Mouse (Mus musculus) thymus, adult 2 months (tissue): ENCODE results near the gene Selenoh. TPM values are rescaled to one million over a fixed set of nuclear protein-coding genes. Genes with fewer than 3 reads are reported as not detected.

Experiments
- DNase-seq: peaks from one replicate; pipeline ENCODE4 v3.0.0; 2021
- H3K27ac ChIP-seq: fragments of 200-500 bp; 2 replicates; pipeline ENCODE4 v1.5.1; 2012; ENCODE audit warnings: low read length, control low read depth; ENCODE audit not compliant: control insufficient read depth, insufficient read depth
- H3K27me3 ChIP-seq: fragments of 200-500 bp; 2 replicates; pipeline ENCODE4 v1.6.1; 2012; ENCODE audit warnings: mild to moderate bottlenecking, low read length, moderate library complexity, mixed read lengths; ENCODE audit not compliant: control insufficient read depth, insufficient read depth
- H3K36me3 ChIP-seq: fragments of 200-500 bp; 2 replicates; pipeline ENCODE4 v1.6.1; 2012; ENCODE audit warnings: mild to moderate bottlenecking, low read length, moderate library complexity; ENCODE audit not compliant: control insufficient read depth, insufficient read depth
- H3K4me1 ChIP-seq: fragments of 200-500 bp; replicated peaks from 2 replicates; pipeline ENCODE4 v1.6.1; 2012; ENCODE audit warnings: low read length; ENCODE audit not compliant: control insufficient read depth, insufficient read depth
- H3K4me3 ChIP-seq: fragments of 200-500 bp; 2 replicates; pipeline ENCODE4 v1.5.1; 2012; ENCODE audit warnings: mild to moderate bottlenecking, low read length, control low read depth, moderate library complexity; ENCODE audit not compliant: control insufficient read depth, insufficient read depth
- CTCF ChIP-seq: fragments of 200-500 bp; IDR thresholded peaks from 2 replicates; pipeline ENCODE4 v1.5.1; 2012; ENCODE audit warnings: mild to moderate bottlenecking, control low read depth, low read length, moderate library complexity, borderline replicate concordance; ENCODE audit not compliant: control insufficient read depth, poor library complexity, insufficient read depth; ENCODE audit errors: extremely low read depth
- POLR2A ChIP-seq: fragments of 200-500 bp; IDR thresholded peaks from 2 replicates; pipeline ENCODE4 v1.6.1; 2012; ENCODE audit warnings: mild to moderate bottlenecking, low read length, control low read depth, moderate library complexity; ENCODE audit not compliant: control insufficient read depth, poor library complexity, insufficient read depth; ENCODE audit errors: extremely low read depth
- WGBS: fragments of 180-500 bp; shearing (Covaris S2); methylation state at CpG from one replicate; pipeline ENCODE4 v1.1.7; 2018; 5-methylcytosine and 5-hydroxymethylcytosine counted together
- polyA plus RNA-seq: library from polyadenylated mRNA; depleted of rRNA; stranded (reverse); fragments of >200 nt; gene quantifications from 2 replicates; pipeline ENCODE4 v1.2.3, GENCODE M21; 2012

The Selenoh gene
- polyA plus RNA-seq, 1 experiment, result 172 TPM

- 15% methylated on average over 15 of the region's 15 CpGs for WGBS
These were observed 19.9 kb downstream of the Selenoh start, which contains the start of gene Ctnnd1 for GRCm38 (mm10) chr2:84650464-84651195. Ctnnd1 (minus strand) TSS chr2:84650765.

GRCm38 (mm10) chr2:84649674-84650073 lies 20.9 kb downstream of the Selenoh start:
- DNase-seq, result no peak
- Histone ChIP-seq H3K4me1 (no peaks in the 10 kb centered on the region), H3K36me3 (no peaks in the 10 kb centered on the region), H3K27me3 (no peaks in the 10 kb centered on the region; the same call in 1 of the 2 replicates), H3K27ac (no peak overlapping the region), H3K4me3 (peak overlapping the region; percentile 12; the same call in 1 of the 2 replicates)
- WGBS, result 4% methylated on average over 10 of the region's 10 CpGs
- TF ChIP-seq CTCF, result no peak
- no peak for TF ChIP-seq POLR2A

More at GRCm38 (mm10) chr2:84650464-84651195, 19.9 kb downstream of the Selenoh start, which contains the start of gene Ctnnd1:
- TF ChIP-seq POLR2A (no peak), CTCF (no peak)
- no peaks in the 10 kb centered on the region; the same call in 1 of the 2 replicates for H3K27me3 ChIP-seq
- H3K4me3 ChIP-seq, result peak within 1 kb of the TSS; percentile 37
- DNase-seq, result no peak
- no peaks in the 10 kb centered on the region for H3K36me3 ChIP-seq
- no peaks in the 10 kb centered on the region for H3K4me1 ChIP-seq
- peak within 1 kb of the TSS; percentile 49; the same call in 1 of the 2 replicates for H3K27ac ChIP-seq

GRCm38 (mm10) chr2:84648369-84648768 lies 22.2 kb downstream of the Selenoh start:
- H3K36me3 ChIP-seq, result no peaks in the 10 kb centered on the region
- H3K27ac ChIP-seq, result no peak overlapping the region
- no peaks in the 10 kb centered on the region for H3K4me1 ChIP-seq
- no peak for DNase-seq
- H3K27me3 ChIP-seq, result no peaks in the 10 kb centered on the region; the same call in 1 of the 2 replicates
- WGBS, result 79% methylated on average over 6 of the region's 6 CpGs
- no peak overlapping the region for H3K4me3 ChIP-seq
- no peak for TF ChIP-seq CTCF

GRCm38 (mm10) chr2:84647051-84647568 lies 23.5 kb downstream of the Selenoh start:
- WGBS, result 95% methylated on average over 6 of the region's 6 CpGs
- Histone ChIP-seq H3K27ac (no peak overlapping the region), H3K4me3 (no peak overlapping the region), H3K4me1 (no peaks in the 10 kb centered on the region), H3K36me3 (no peaks in the 10 kb centered on the region), H3K27me3 (no peaks in the 10 kb centered on the region; the same call in 1 of the 2 replicates)
- no peak for DNase-seq
- no peak for TF ChIP-seq POLR2A

GRCm38 (mm10) chr2:84646138-84646537 lies 24.4 kb downstream of the Selenoh start:
- H3K36me3 ChIP-seq, result no peaks in the 10 kb centered on the region
- H3K27ac ChIP-seq, result no peak overlapping the region
- H3K4me1 ChIP-seq, result no peaks in the 10 kb centered on the region
- TF ChIP-seq POLR2A (no peak), CTCF (no peak)
- H3K27me3 ChIP-seq, result no peaks in the 10 kb centered on the region; the same call in 1 of the 2 replicates
- no peak overlapping the region for H3K4me3 ChIP-seq
- no peak for DNase-seq
- WGBS, result 84% methylated on average over 1 of the region's 1 CpGs

GRCm38 (mm10) chr2:84640833-84641232 lies 29.7 kb downstream of the Selenoh start:
- Histone ChIP-seq H3K4me3 (no peak overlapping the region), H3K27ac (no peak overlapping the region), H3K27me3 (no peaks in the 10 kb centered on the region), H3K36me3 (no peaks in the 10 kb centered on the region), H3K4me1 (no peaks in the 10 kb centered on the region)
- no peak for TF ChIP-seq CTCF
- no peak for TF ChIP-seq POLR2A
- no peak for DNase-seq
